Mouse (Mus musculus) embryonic fibroblast, embryonic 13.5 days (primary cell): Measurements from ENCODE around the gene Zfp119a. TPM values are rescaled to one million over a fixed set of nuclear protein-coding genes. Genes with fewer than 3 reads are reported as not detected.
"Not testable (repeated sequence)": the region's sequence is repeated elsewhere in the genome, so short reads cannot be mapped to it uniquely, and the experiment has no call there.

ENCODE experiments used
- H3K27ac ChIP-seq: 2 replicates; pipeline ENCODE4 v1.5.1; 2012; ENCODE audit warnings: low read length, control low read depth, inconsistent platforms; ENCODE audit not compliant: insufficient read depth
- H3K4me1 ChIP-seq: 2 replicates; pipeline ENCODE4 v1.6.1; 2011; ENCODE audit warnings: low read length; ENCODE audit not compliant: control insufficient read depth, insufficient read depth
- H3K4me3 ChIP-seq: 2 replicates; pipeline ENCODE4 v1.5.1; 2011; ENCODE audit warnings: mild to moderate bottlenecking, control low read depth, low read length; ENCODE audit not compliant: insufficient read depth
- CTCF ChIP-seq: IDR thresholded peaks from 2 replicates; pipeline ENCODE4 v1.5.1; 2011; ENCODE audit warnings: mild to moderate bottlenecking, control low read depth, low read length, moderate library complexity, borderline replicate concordance; ENCODE audit not compliant: insufficient read depth
- POLR2A ChIP-seq: IDR thresholded peaks from 2 replicates; pipeline ENCODE4 v1.6.1; 2011; ENCODE audit warnings: low read depth, mild to moderate bottlenecking, control low read depth, low read length, moderate library complexity
- polyA plus RNA-seq: library from polyadenylated mRNA; stranded (reverse); fragments of >200 nt; gene quantifications from 2 replicates; pipeline ENCODE4 v1.2.4, GENCODE M21; 2011; ENCODE audit warnings: low read depth; ENCODE audit not compliant: missing spikeins, insufficient read length

Zfp119a gene
- polyA plus RNA-seq: 3.8 and 5.6 TPM in 2 replicates

- Histone ChIP-seq H3K4me3 (peak within 1 kb of the TSS; percentile 56), H3K27ac (peak within 1 kb of the TSS; percentile 49)
- TF ChIP-seq POLR2A: peak; percentile 95
- not testable (repeated sequence) for H3K4me1 ChIP-seq
These were observed at the start of gene Zfp119a for GRCm38 (mm10) chr17:55878636-55879369. Gene Zfp119a, minus strand, starts transcription at chr17:55878930.

DNA sequence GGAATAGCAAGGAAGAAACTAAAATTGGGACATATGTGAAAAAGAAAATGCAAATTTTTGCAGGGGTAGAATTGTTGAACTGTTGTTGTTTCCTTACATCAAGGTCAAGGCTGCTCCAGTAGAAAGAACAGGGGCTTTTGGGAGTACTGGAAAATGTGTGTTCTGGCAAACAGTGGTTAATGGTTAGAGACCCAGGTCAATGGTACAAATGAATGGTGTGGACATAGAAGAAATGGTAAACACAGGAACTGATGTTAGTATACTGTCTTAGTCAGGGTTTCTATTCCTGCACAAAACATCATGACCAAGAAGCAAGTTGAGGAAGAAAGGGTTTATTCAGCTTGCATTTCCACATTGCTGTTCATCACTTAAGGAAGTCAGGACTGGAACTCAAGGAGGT, 27.9 kb upstream of the Zfp119a start:
- Histone ChIP-seq H3K4me3 (no peak overlapping the region), H3K4me1 (no peaks in the 10 kb centered on the region), H3K27ac (no peak overlapping the region)
- no peak for TF ChIP-seq POLR2A
- no peak for TF ChIP-seq CTCF

GRCm38 (mm10) chr17:55904131-55904530, 25.4 kb upstream of the Zfp119a start:
- Histone ChIP-seq H3K27ac (no peak overlapping the region), H3K4me1 (no peaks in the 10 kb centered on the region), H3K4me3 (no peak overlapping the region)
- no peak for TF ChIP-seq POLR2A
- TF ChIP-seq CTCF: no peak

GRCm38 (mm10) chr17:55903687-55904086, 25.0 kb upstream of the Zfp119a start:
- no peak for TF ChIP-seq POLR2A
- no peak for TF ChIP-seq CTCF
- H3K4me1 ChIP-seq: no peaks in the 10 kb centered on the region
- H3K4me3 ChIP-seq: no peak overlapping the region
- H3K27ac ChIP-seq: no peak overlapping the region

- Histone ChIP-seq H3K4me3 (no peak overlapping the region), H3K27ac (no peak overlapping the region), H3K4me1 (no peaks in the 10 kb centered on the region)
- TF ChIP-seq POLR2A (no peak), CTCF (no peak)
These were observed 24.4 kb upstream of the Zfp119a start for GRCm38 (mm10) chr17:55903087-55903486.

DNA sequence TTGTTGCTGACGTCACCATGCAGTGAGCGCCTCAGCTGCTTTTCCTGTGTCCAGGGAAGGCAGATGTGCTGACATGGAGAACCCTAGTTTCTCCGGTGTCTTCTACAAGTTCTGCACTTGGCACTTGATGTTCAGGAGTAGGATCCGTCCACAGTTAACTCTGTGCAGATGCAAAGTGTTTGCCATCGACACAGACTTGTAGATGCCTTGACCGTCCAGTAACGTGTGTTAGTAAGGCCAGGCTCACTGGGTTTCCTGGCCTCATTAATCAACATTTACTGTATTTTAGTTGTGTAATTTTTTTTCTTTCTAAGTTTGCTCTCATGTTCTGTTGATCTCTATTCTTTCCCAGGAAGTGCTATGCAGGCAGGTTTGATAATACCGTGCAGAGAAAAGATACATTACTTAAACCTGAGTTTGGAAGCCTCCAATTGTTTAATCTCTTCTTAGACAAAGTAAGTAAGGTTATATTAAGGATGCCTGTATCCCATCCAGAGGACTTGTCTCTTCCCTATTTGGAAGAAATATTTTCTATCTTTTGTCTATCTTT, 13.8 kb upstream of the Zfp119a start:
- not testable (repeated sequence) for H3K4me1 ChIP-seq, H3K27ac ChIP-seq
- H3K4me3 ChIP-seq: peak overlapping the region; percentile 57

DNA sequence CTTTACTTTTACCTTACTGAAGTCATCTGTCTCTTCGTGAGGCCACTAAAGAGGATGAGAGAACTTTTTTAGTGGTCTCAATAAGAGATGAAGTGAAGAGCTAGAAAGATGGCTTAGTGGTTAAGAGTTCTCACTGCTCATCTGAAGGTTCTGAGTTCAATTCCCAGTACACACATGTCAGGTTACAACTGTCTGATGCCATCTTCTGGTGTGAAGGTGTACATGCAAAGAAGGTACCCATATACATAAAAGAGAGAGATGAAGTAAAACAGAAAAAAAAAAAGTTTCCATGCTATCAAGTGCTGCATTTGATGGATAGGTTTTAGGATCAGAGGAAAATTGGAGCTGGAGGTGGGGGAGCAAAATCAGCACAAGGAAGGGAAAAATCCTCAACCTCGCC, 6.2 kb upstream of the Zfp119a start:
- Histone ChIP-seq H3K4me1 (no peaks in the 10 kb centered on the region), H3K4me3 (no peak overlapping the region), H3K27ac (no peak overlapping the region)
- TF ChIP-seq CTCF (no peak), POLR2A (no peak)

- TF ChIP-seq POLR2A: no peak
- no peak for TF ChIP-seq CTCF
- no peak overlapping the region for H3K27ac ChIP-seq
- H3K4me1 ChIP-seq: no peaks in the 10 kb centered on the region
- no peak overlapping the region for H3K4me3 ChIP-seq
These were observed 4.9 kb upstream of the Zfp119a start for GRCm38 (mm10) chr17:55883631-55884030.

DNA sequence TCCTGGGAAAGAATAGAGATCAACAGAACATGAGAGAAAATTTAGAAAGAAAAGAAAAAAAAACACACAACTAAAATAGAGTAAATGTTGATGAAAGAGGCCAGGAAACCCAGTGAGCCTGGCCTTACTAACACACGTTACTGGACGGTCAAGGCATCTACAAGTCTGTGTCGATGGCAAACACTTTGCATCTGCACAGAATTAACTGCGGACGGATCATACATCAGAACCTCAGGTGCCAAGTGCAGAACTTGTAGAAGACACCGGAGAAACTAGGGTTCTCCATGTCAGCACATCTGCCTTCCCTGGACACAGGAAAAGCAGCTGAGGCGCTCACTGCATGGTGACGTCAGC, 471 bp downstream of the Zfp119a start:
- Histone ChIP-seq H3K27ac (peak overlapping the region; percentile 49), H3K4me3 (peak overlapping the region; percentile 56)
- not testable (repeated sequence) for H3K4me1 ChIP-seq

DNA sequence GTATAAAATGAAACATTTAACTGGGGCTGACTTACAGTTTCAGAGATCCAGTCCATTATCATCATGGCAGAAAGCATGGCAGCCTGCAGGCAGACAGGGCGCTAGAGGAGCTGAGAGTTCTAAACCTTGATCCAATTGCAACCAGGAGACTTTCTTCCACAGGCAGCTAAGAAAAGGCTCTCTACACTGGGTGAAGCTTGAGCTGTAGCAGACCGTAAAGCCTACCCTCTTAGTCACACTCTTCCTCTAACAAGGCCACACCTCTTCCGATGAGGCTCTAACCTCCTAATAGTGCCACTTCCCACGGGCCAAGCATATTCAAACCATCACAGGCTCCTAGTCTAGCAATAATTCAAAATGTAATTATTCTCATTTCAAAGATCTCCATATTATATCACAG, 1.5 kb downstream of the Zfp119a start:
- TF ChIP-seq POLR2A: no peak
- TF ChIP-seq CTCF: no peak
- Histone ChIP-seq H3K4me3 (no peak overlapping the region), H3K27ac (no peak overlapping the region), H3K4me1 (no peaks in the 10 kb centered on the region)

DNA sequence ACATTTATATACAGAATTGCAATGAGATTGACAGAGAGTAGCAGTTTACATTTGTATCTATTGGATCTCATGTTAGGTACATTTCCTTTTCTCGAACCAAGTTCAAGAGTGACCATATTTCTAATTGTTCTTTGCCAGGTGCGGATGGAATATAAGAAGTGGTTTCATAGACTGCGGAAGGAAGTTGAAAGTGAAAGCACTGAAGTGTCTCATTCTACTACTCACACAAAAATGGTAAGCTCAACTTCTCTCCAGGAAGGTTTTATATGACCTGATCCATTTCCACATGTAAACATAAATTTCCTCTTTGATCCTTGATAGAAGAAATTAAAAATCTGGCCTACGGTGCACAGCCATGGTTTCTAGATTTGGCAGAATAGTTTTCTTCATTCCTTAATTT, 35.7 kb downstream of the Zfp119a start:
- TF ChIP-seq CTCF (no peak), POLR2A (no peak)
- no peak overlapping the region for H3K4me3 ChIP-seq
- no peak overlapping the region for H3K27ac ChIP-seq
- no peaks in the 10 kb centered on the region for H3K4me1 ChIP-seq
